Mouse (Mus musculus): ENCODE data around the gene Dram1. TPM values are rescaled to one million over a fixed set of nuclear protein-coding genes. Genes with fewer than 3 reads are reported as not detected.

Dram1 gene
- total RNA-seq, 1 experiment = 3.3 TPM

GRCm38 (mm10) chr10:88349800-88350199 is 29.1 kb downstream of the Dram1 start:
- in situ Hi-C loops (cut with MboI; ENCODE audit: low sequenced_read_pairs in 2 of 2, unreplicated experiment in 2 of 2) = no loop called here
- H3K27ac ChIP-seq (ENCODE audit: insufficient read depth, low read depth, low read length, poor library complexity, severe bottlenecking) = no peak overlapping the region; the same call in 1 of the 2 replicates
- no peak overlapping the region for H3K9ac ChIP-seq (ENCODE audit: insufficient read depth, low read depth, low read length, poor library complexity, severe bottlenecking)
- H3K36me3 ChIP-seq (ENCODE audit: control insufficient read depth, insufficient read depth, low read length, poor library complexity, severe bottlenecking) = no peaks in the 10 kb centered on the region
- H3K4me3 ChIP-seq (ENCODE audit: insufficient read depth in 1 of 2, low read depth in 1 of 2, low read length in 2 of 2, poor library complexity in 1 of 2, severe bottlenecking in 1 of 2) = no peak overlapping the region
- TF ChIP-seq HCFC1 (IDR thresholded peaks at IDR 0.05; ENCODE audit: borderline replicate concordance, insufficient read depth, low read length) (no peak), ZNF384 (IDR thresholded peaks at IDR 0.05; ENCODE audit: low read depth, low read length) (no peak), CHD2 (IDR thresholded peaks at IDR 0.05; ENCODE audit: low read depth, low read length) (peak; percentile 48; the same call in 1 of the 2 replicates), MAFK (IDR thresholded peaks at IDR 0.05; ENCODE audit: insufficient read depth, low read depth, low read length) (no peak)
- no peaks in the 10 kb centered on the region for H3K9me3 ChIP-seq (ENCODE audit: control insufficient read depth, insufficient read depth, low read depth, low read length)
- peak; percentile 82 for DNase-seq (ENCODE audit: low read depth, low spot score)
- peaks cover 3 to 19% of the 10 kb centered on the region in 2 experiments; a peak in 2 of 4 replicates for H3K4me1 ChIP-seq (ENCODE audit: control insufficient read depth in 2 of 2, insufficient read depth in 2 of 2, low read length in 2 of 2, poor library complexity in 1 of 2)

- Histone ChIP-seq H3K36me3 (ENCODE audit: control insufficient read depth, insufficient read depth, low read length, poor library complexity, severe bottlenecking) (no peaks in the 10 kb centered on the region), H3K27ac (ENCODE audit: insufficient read depth, low read depth, low read length, poor library complexity, severe bottlenecking) (no peak overlapping the region), H3K9me3 (ENCODE audit: control insufficient read depth, insufficient read depth, low read depth, low read length) (no peaks in the 10 kb centered on the region), H3K4me1 (ENCODE audit: control insufficient read depth in 2 of 2, insufficient read depth in 2 of 2, low read length in 2 of 2, poor library complexity in 1 of 2) (peaks cover 3 to 19% of the 10 kb centered on the region in 2 experiments; a peak in 2 of 4 replicates), H3K9ac (ENCODE audit: insufficient read depth, low read depth, low read length, poor library complexity, severe bottlenecking) (no peak overlapping the region), H3K4me3 (ENCODE audit: insufficient read depth in 1 of 2, low read depth in 1 of 2, low read length in 2 of 2, poor library complexity in 1 of 2, severe bottlenecking in 1 of 2) (no peak overlapping the region)
- TF ChIP-seq MAFK (IDR thresholded peaks at IDR 0.05; ENCODE audit: insufficient read depth, low read depth, low read length) (no peak), HCFC1 (IDR thresholded peaks at IDR 0.05; ENCODE audit: borderline replicate concordance, insufficient read depth, low read length) (no peak), ZC3H11A (IDR thresholded peaks at IDR 0.05; ENCODE audit: borderline replicate concordance, low read depth, low read length) (no peak), ZNF384 (IDR thresholded peaks at IDR 0.05; ENCODE audit: low read depth, low read length) (no peak)
- DNase-seq (ENCODE audit: low read depth, low spot score) = no peak
- in situ Hi-C loops (cut with MboI; ENCODE audit: low sequenced_read_pairs in 2 of 2, unreplicated experiment in 2 of 2) = no loop called here
Measured at GRCm38 (mm10) chr10:88346454-88347245, 32.2 kb downstream of the Dram1 start.

- Histone ChIP-seq H3K9me3 (ENCODE audit: control insufficient read depth, insufficient read depth, low read depth, low read length) (no peaks in the 10 kb centered on the region), H3K36me3 (ENCODE audit: control insufficient read depth, insufficient read depth, low read length, poor library complexity, severe bottlenecking) (no peaks in the 10 kb centered on the region), H3K27ac (ENCODE audit: insufficient read depth, low read depth, low read length, poor library complexity, severe bottlenecking) (no peak overlapping the region), H3K9ac (ENCODE audit: insufficient read depth, low read depth, low read length, poor library complexity, severe bottlenecking) (no peak overlapping the region), H3K4me3 (ENCODE audit: insufficient read depth in 1 of 2, low read depth in 1 of 2, low read length in 2 of 2, poor library complexity in 1 of 2, severe bottlenecking in 1 of 2) (no peak overlapping the region), H3K4me1 (ENCODE audit: control insufficient read depth in 2 of 2, insufficient read depth in 2 of 2, low read length in 2 of 2, poor library complexity in 1 of 2) (peaks cover 3 to 19% of the 10 kb centered on the region in 2 experiments; a peak in 2 of 4 replicates)
- no peak for DNase-seq (ENCODE audit: low read depth, low spot score)
- TF ChIP-seq ZNF384 (IDR thresholded peaks at IDR 0.05; ENCODE audit: low read depth, low read length) (no peak), CHD2 (IDR thresholded peaks at IDR 0.05; ENCODE audit: low read depth, low read length) (no peak), HCFC1 (IDR thresholded peaks at IDR 0.05; ENCODE audit: borderline replicate concordance, insufficient read depth, low read length) (no peak), MAFK (IDR thresholded peaks at IDR 0.05; ENCODE audit: insufficient read depth, low read depth, low read length) (no peak), ZC3H11A (IDR thresholded peaks at IDR 0.05; ENCODE audit: borderline replicate concordance, low read depth, low read length) (no peak)
- in situ Hi-C loops (cut with MboI; ENCODE audit: low sequenced_read_pairs in 2 of 2, unreplicated experiment in 2 of 2) = no loop called here
Measured at GRCm38 (mm10) chr10:88345899-88346401, 32.9 kb downstream of the Dram1 start.

- DNase-seq (ENCODE audit: low read depth, low spot score) = no peak
- H3K27ac ChIP-seq (ENCODE audit: insufficient read depth, low read depth, low read length, poor library complexity, severe bottlenecking) = no peak overlapping the region
- peaks cover 0 to 9% of the 10 kb centered on the region in 2 experiments; a peak in 2 of 4 replicates for H3K4me1 ChIP-seq (ENCODE audit: control insufficient read depth in 2 of 2, insufficient read depth in 2 of 2, low read length in 2 of 2, poor library complexity in 1 of 2)
- no peak for TF ChIP-seq MAFK (IDR thresholded peaks at IDR 0.05; ENCODE audit: insufficient read depth, low read depth, low read length)
- no peak for TF ChIP-seq HCFC1 (IDR thresholded peaks at IDR 0.05; ENCODE audit: borderline replicate concordance, insufficient read depth, low read length)
- TF ChIP-seq ZNF384 (IDR thresholded peaks at IDR 0.05; ENCODE audit: low read depth, low read length) = no peak
- no peak for TF ChIP-seq CHD2 (IDR thresholded peaks at IDR 0.05; ENCODE audit: low read depth, low read length)
- TF ChIP-seq ZC3H11A (IDR thresholded peaks at IDR 0.05; ENCODE audit: borderline replicate concordance, low read depth, low read length) = no peak
- H3K9ac ChIP-seq (ENCODE audit: insufficient read depth, low read depth, low read length, poor library complexity, severe bottlenecking) = no peak overlapping the region
- no peaks in the 10 kb centered on the region for H3K9me3 ChIP-seq (ENCODE audit: control insufficient read depth, insufficient read depth, low read depth, low read length)
- no peaks in the 10 kb centered on the region for H3K36me3 ChIP-seq (ENCODE audit: control insufficient read depth, insufficient read depth, low read length, poor library complexity, severe bottlenecking)
- no peak overlapping the region for H3K4me3 ChIP-seq (ENCODE audit: insufficient read depth in 1 of 2, low read depth in 1 of 2, low read length in 2 of 2, poor library complexity in 1 of 2, severe bottlenecking in 1 of 2)
- in situ Hi-C loops (cut with MboI; ENCODE audit: low sequenced_read_pairs in 2 of 2, unreplicated experiment in 2 of 2) = no loop called here
Measured at GRCm38 (mm10) chr10:88341368-88341767, 37.5 kb downstream of the Dram1 start.

Data from ES-E14 (cell line).